Mouse (Mus musculus) intestine, postnatal 0 days (tissue): ENCODE data around the gene Nhlh1. TPM values are rescaled to one million over a fixed set of nuclear protein-coding genes. Genes with fewer than 3 reads are reported as not detected.

Experiments
- ATAC-seq: fragments of 200-750 bp; cut with Nextera tagmentation; 2 replicates; pipeline ENCODE4 v1.8.0; 2017; ENCODE audit warnings: mild to moderate bottlenecking, moderate TSS enrichment, moderate library complexity
- H3K27ac ChIP-seq: fragments of 300-500 bp; sonication (generic); 2 replicates; pipeline ENCODE4 v1.5.1; 2014; ENCODE audit warnings: mild to moderate bottlenecking, low read depth, low read length, moderate library complexity
- H3K27me3 ChIP-seq: fragments of 300-500 bp; sonication (generic); replicated peaks from 2 replicates; pipeline ENCODE4 v1.6.1; 2014; ENCODE audit warnings: low read length, mixed read lengths; ENCODE audit not compliant: control insufficient read depth, insufficient read depth
- H3K36me3 ChIP-seq: fragments of 300-500 bp; sonication (generic); 2 replicates; pipeline ENCODE4 v1.6.1; 2014; ENCODE audit warnings: mild to moderate bottlenecking, moderate library complexity; ENCODE audit not compliant: control insufficient read depth, insufficient read depth
- H3K4me1 ChIP-seq: fragments of 300-500 bp; sonication (generic); replicated peaks from 2 replicates; pipeline ENCODE4 v1.6.1; 2014; ENCODE audit warnings: antibody characterized with exemption, low read length, mixed read lengths; ENCODE audit not compliant: control insufficient read depth, insufficient read depth
- H3K4me2 ChIP-seq: fragments of 300-500 bp; sonication (generic); replicated peaks from 2 replicates; pipeline ENCODE4 v1.6.1; 2014; ENCODE audit warnings: low read depth, mild to moderate bottlenecking, moderate library complexity
- H3K4me3 ChIP-seq: fragments of 300-500 bp; sonication (generic); 2 replicates; pipeline ENCODE4 v1.5.1; 2014; ENCODE audit warnings: low read depth, low read length
- H3K9ac ChIP-seq: fragments of 300-500 bp; sonication (generic); 2 replicates; pipeline ENCODE4 v1.6.1; 2014; ENCODE audit warnings: mild to moderate bottlenecking, low read depth, low read length
- H3K9me3 ChIP-seq: fragments of 300-500 bp; sonication (generic); 2 replicates; pipeline ENCODE4 v1.6.1; 2016; ENCODE audit warnings: mixed run types; ENCODE audit not compliant: control insufficient read depth
- CTCF ChIP-seq: sonication (generic); IDR thresholded peaks from 2 replicates; pipeline ENCODE4 v1.5.1; 2016; ENCODE audit warnings: low read depth, mild to moderate bottlenecking, control low read depth, antibody characterized with exemption, moderate library complexity
- WGBS: fragments of 180-500 bp; shearing (Covaris S2); extraction: QIAGEN DNeasy Blood & Tissue Kit; methylation state at CpG from one replicate; pipeline ENCODE4 v1.1.7; 2014; 5-methylcytosine and 5-hydroxymethylcytosine counted together
- polyA plus RNA-seq: library from polyadenylated mRNA; unstranded; fragments of >200 nt; fragmentation: Nextera tagmentation; extraction: Ambion mirVana; gene quantifications from 2 replicates; pipeline ENCODE4 v1.2.1, GENCODE M21; 2015

The Nhlh1 gene
- polyA plus RNA-seq, 1 experiment from 2014 or later: not detected

GRCm38 (mm10) chr1:172082899-172083445 lies 25.6 kb upstream of the Nhlh1 start:
- peaks cover 7% of the 10 kb centered on the region; the same call in 1 of the 2 replicates for H3K4me1 ChIP-seq
- no peak for TF ChIP-seq CTCF
- peak; percentile 65 for ATAC-seq
- peak overlapping the region; percentile 89 for H3K27ac ChIP-seq
- under 1% methylated on average over 24 of the region's 24 CpGs for WGBS
- H3K9ac ChIP-seq: peak overlapping the region; percentile 88
- peak overlapping the region; percentile 84 for H3K4me3 ChIP-seq
- H3K4me2 ChIP-seq: peak overlapping the region; percentile 71
- H3K36me3 ChIP-seq: peaks cover 17% of the 10 kb centered on the region
- H3K27me3 ChIP-seq: no peaks in the 10 kb centered on the region
- H3K9me3 ChIP-seq: no peaks in the 10 kb centered on the region

GRCm38 (mm10) chr1:172082101-172082898 lies 24.9 kb upstream of the Nhlh1 start, which contains the start of the genes Copa and Ncstn:
TSS of gene Copa (plus strand) at chr1:172082529.
TSS of gene Ncstn (minus strand) at chr1:172082795.
- Histone ChIP-seq H3K36me3 (peaks cover 15% of the 10 kb centered on the region; the same call in 1 of the 2 replicates), H3K27me3 (no peaks in the 10 kb centered on the region), H3K4me1 (peaks cover 7% of the 10 kb centered on the region; the same call in 1 of the 2 replicates), H3K9me3 (no peaks in the 10 kb centered on the region), H3K9ac (peak within 1 kb of the TSS; percentile 88), H3K27ac (peak within 1 kb of the TSS; percentile 89), H3K4me3 (peak within 1 kb of the TSS; percentile 84), H3K4me2 (peak within 1 kb of the TSS; percentile 71)
- peak; percentile 94 for ATAC-seq
- WGBS: under 1% methylated on average over 40 of the region's 40 CpGs
- peak; percentile 56 for TF ChIP-seq CTCF

GRCm38 (mm10) chr1:172077981-172078380 lies 20.6 kb upstream of the Nhlh1 start:
- no peaks in the 10 kb centered on the region for H3K9me3 ChIP-seq
- H3K4me1 ChIP-seq: no peaks in the 10 kb centered on the region
- peak; percentile 72 for ATAC-seq
- H3K9ac ChIP-seq: no peak overlapping the region
- peak overlapping the region; percentile 68 for H3K27ac ChIP-seq
- 0 out of 2 replicates have a peak overlapping the region, but pooled peaks have one; percentile 2 for H3K4me3 ChIP-seq
- no peak for TF ChIP-seq CTCF
- peaks cover 55% of the 10 kb centered on the region for H3K36me3 ChIP-seq
- no peaks in the 10 kb centered on the region for H3K27me3 ChIP-seq
- WGBS: 36% methylated on average over 5 of the region's 5 CpGs
- H3K4me2 ChIP-seq: peak overlapping the region; percentile 18; the same call in 1 of the 2 replicates

GRCm38 (mm10) chr1:172072604-172073003 lies 15.2 kb upstream of the Nhlh1 start:
- Histone ChIP-seq H3K9ac (no peak overlapping the region), H3K27ac (peak overlapping the region; percentile 2; the same call in 1 of the 2 replicates), H3K4me3 (no peak overlapping the region), H3K27me3 (no peaks in the 10 kb centered on the region), H3K36me3 (peaks cover 95% of the 10 kb centered on the region), H3K9me3 (no peaks in the 10 kb centered on the region), H3K4me1 (no peaks in the 10 kb centered on the region), H3K4me2 (no peak overlapping the region)
- no peak for TF ChIP-seq CTCF
- 97% methylated on average over 7 of the region's 7 CpGs for WGBS
- ATAC-seq: no peak

GRCm38 (mm10) chr1:172071556-172071955 lies 14.2 kb upstream of the Nhlh1 start:
- Histone ChIP-seq H3K4me2 (no peak overlapping the region), H3K9ac (no peak overlapping the region), H3K27ac (no peak overlapping the region), H3K9me3 (no peaks in the 10 kb centered on the region), H3K36me3 (peaks cover 98% of the 10 kb centered on the region), H3K27me3 (no peaks in the 10 kb centered on the region), H3K4me3 (no peak overlapping the region), H3K4me1 (no peaks in the 10 kb centered on the region)
- ATAC-seq: no peak
- 71% methylated on average over 4 of the region's 4 CpGs for WGBS
- no peak for TF ChIP-seq CTCF

- no peaks in the 10 kb centered on the region for H3K4me1 ChIP-seq
- no peak for ATAC-seq
- no peak overlapping the region for H3K4me3 ChIP-seq
- H3K27ac ChIP-seq: no peak overlapping the region
- no peak overlapping the region for H3K9ac ChIP-seq
- no peak overlapping the region for H3K4me2 ChIP-seq
- H3K36me3 ChIP-seq: peaks cover 97% of the 10 kb centered on the region
- H3K9me3 ChIP-seq: no peaks in the 10 kb centered on the region
- no peaks in the 10 kb centered on the region for H3K27me3 ChIP-seq
- WGBS: 55% methylated on average over 6 of the region's 6 CpGs
- no peak for TF ChIP-seq CTCF
Observed at GRCm38 (mm10) chr1:172070227-172070626, 12.9 kb upstream of the Nhlh1 start.
